Comparison of ENCODE assay signal across 8 mouse cellular contexts in the genomic region with DNA sequence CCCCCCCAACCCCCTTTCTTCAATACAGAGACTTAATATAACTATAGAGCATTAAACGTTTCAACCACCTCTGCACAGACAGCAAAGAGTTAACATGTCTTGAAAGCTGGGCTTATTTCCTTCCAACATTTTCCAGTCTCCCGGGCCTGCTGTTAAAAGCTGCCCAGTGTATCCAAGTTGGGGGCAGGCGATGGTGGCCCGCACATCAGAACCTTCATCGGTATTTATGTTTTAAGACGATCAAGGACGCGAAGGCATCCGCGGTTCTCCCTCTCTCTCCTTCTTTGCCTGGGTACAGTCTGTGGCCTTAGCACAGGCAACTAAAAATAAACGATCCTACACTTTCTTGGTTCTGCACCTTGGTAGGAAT. TPM values are rescaled to one million over a fixed set of nuclear protein-coding genes. Genes with fewer than 3 reads are reported as not detected.
DNase-seq lines count a peak whose midpoint lies in the region; ATAC-seq and TF ChIP-seq lines count a peak whose summit lies in the region.

No protein-coding gene starts in this region.

- WGBS in limb, embryonic 13.5 days, result 1% methylated on average over 11 of the region's 11 CpGs
- under 1% methylated on average over 11 of the region's 11 CpGs for WGBS in stomach, postnatal 0 days

- peak overlapping the region; percentile 86 for H3K9ac ChIP-seq in limb, embryonic 13.5 days
- peak overlapping the region; percentile 79 for H3K9ac ChIP-seq in stomach, postnatal 0 days (ENCODE audit: low read length)

- no peaks in the 10 kb centered on the region for H3K27me3 ChIP-seq in erythroblast, embryonic 14.5 days (ENCODE audit: control insufficient read depth)
- no peaks in the 10 kb centered on the region for H3K27me3 ChIP-seq in limb, embryonic 13.5 days
- no peaks in the 10 kb centered on the region for H3K27me3 ChIP-seq in stomach, postnatal 0 days (ENCODE audit: control insufficient read depth, insufficient read depth, low read length)

- TF ChIP-seq EP300 in stomach, postnatal 0 days (optimal IDR thresholded peaks at IDR 0.05), result no peak

- TF ChIP-seq CTCF in stomach, postnatal 0 days (IDR thresholded peaks at IDR 0.05; ENCODE audit: low read depth), result no peak

- no peaks in the 10 kb centered on the region for H3K9me3 ChIP-seq in erythroblast, embryonic 14.5 days (ENCODE audit: control insufficient read depth, low read length)
- no peaks in the 10 kb centered on the region for H3K9me3 ChIP-seq in limb, embryonic 13.5 days
- no peaks in the 10 kb centered on the region for H3K9me3 ChIP-seq in stomach, postnatal 0 days (ENCODE audit: control insufficient read depth, low read length)

- peak overlapping the region; percentile 99 for H3K4me3 ChIP-seq in erythroblast, embryonic 14.5 days (replicated peaks)
- H3K4me3 ChIP-seq in limb, embryonic 13.5 days, result peak overlapping the region; percentile 73
- H3K4me3 ChIP-seq in stomach, postnatal 0 days (ENCODE audit: low read depth, low read length), result peak overlapping the region; percentile 70

- H3K27ac ChIP-seq in limb, embryonic 13.5 days, result peak overlapping the region; percentile 89
- H3K27ac ChIP-seq in stomach, postnatal 0 days (replicated peaks), result peak overlapping the region; percentile 91

- peak; percentile 8 for DNase-seq in spleen, adult 12 weeks (ENCODE audit: low spot score)
- no peak for DNase-seq in spleen, postnatal 36 days (ENCODE audit: low spot score in 2 of 2)
- no peak for DNase-seq in stomach, postnatal 0 days (ENCODE audit: low spot score)
- no peak for DNase-seq in frontal cortex, postnatal 14 days (ENCODE audit: low spot score in 2 of 2)
- DNase-seq in left cerebral cortex, adult 18-20 months (ENCODE audit: low spot score in 2 of 2), result no peak

- ATAC-seq in erythroblast, adult 5-6 weeks (replicated peaks; ENCODE audit: low FRiP score, poor library complexity, severe bottlenecking), result no peak
- ATAC-seq in limb, embryonic 13.5 days (ENCODE audit: low FRiP score, low read depth), result no peak
- ATAC-seq in stomach, postnatal 0 days (ENCODE audit: low FRiP score, low TSS enrichment), result no peak

- peak overlapping the region; percentile 85 for H3K4me2 ChIP-seq in limb, embryonic 13.5 days (replicated peaks)
- peak overlapping the region; percentile 86 for H3K4me2 ChIP-seq in stomach, postnatal 0 days (replicated peaks; ENCODE audit: low read depth)

- H3K36me3 ChIP-seq in erythroblast, embryonic 14.5 days (ENCODE audit: control insufficient read depth), result peaks cover 58% of the 10 kb centered on the region
- H3K36me3 ChIP-seq in limb, embryonic 13.5 days, result peaks cover 39% of the 10 kb centered on the region
- H3K36me3 ChIP-seq in stomach, postnatal 0 days (ENCODE audit: control insufficient read depth, insufficient read depth, low read length), result no peaks in the 10 kb centered on the region; the same call in none of the 2 replicates

- H3K4me1 ChIP-seq in erythroblast, embryonic 14.5 days (ENCODE audit: control insufficient read depth), result peaks cover 46% of the 10 kb centered on the region
- peaks cover 48% of the 10 kb centered on the region for H3K4me1 ChIP-seq in limb, embryonic 13.5 days
- H3K4me1 ChIP-seq in stomach, postnatal 0 days (replicated peaks; ENCODE audit: control insufficient read depth, insufficient read depth), result peaks cover 3% of the 10 kb centered on the region; the same call in 1 of the 2 replicates

RNA-seq across cellular contexts. Expression of a gene that starts 0.9 kb away (rescaled TPM):
- polyA plus RNA-seq in erythroblast, embryonic 14.5 days (2012), result 5.0 and 7.7 TPM in 2 replicates
- 21.1 and 35.5 TPM in 2 replicates for total RNA-seq in erythroblast, adult 5-6 weeks (2015; ENCODE audit: low replicate concordance)
- total RNA-seq in erythroblast, adult 5-6 weeks (2017; ENCODE audit: low replicate concordance), result 82.0 and 106 TPM in 2 replicates
- 396 and 444 TPM in 2 replicates for polyA plus RNA-seq in limb, embryonic 13.5 days (2015; fragmentation: Nextera tagmentation; extraction: Ambion mirVana)
- 104 and 147 TPM in 2 replicates for polyA plus RNA-seq in stomach, postnatal 0 days (2015; fragmentation: Nextera tagmentation; extraction: Ambion mirVana)
- not detected for total RNA-seq in left cerebral cortex, adult 18-20 months (2021)

RNA-seq across cellular contexts. Expression of a gene that starts 46.7 kb away (rescaled TPM):
- polyA plus RNA-seq in erythroblast, embryonic 14.5 days (2012), result 0.03 TPM in 1 of 2 replicates, not detected in the other
- 0.77 TPM in 1 of 2 replicates, not detected in the other for total RNA-seq in erythroblast, adult 5-6 weeks (2015; ENCODE audit: low replicate concordance)
- total RNA-seq in erythroblast, adult 5-6 weeks (2017; ENCODE audit: low replicate concordance), result not detected in 2 replicates
- polyA plus RNA-seq in limb, embryonic 13.5 days (2015; fragmentation: Nextera tagmentation; extraction: Ambion mirVana), result 26.2 and 28.0 TPM in 2 replicates
- 16.0 and 16.8 TPM in 2 replicates for polyA plus RNA-seq in stomach, postnatal 0 days (2015; fragmentation: Nextera tagmentation; extraction: Ambion mirVana)
- total RNA-seq in left cerebral cortex, adult 18-20 months (2021), result 100 to 1,000 TPM; 407 to 424 TPM

Comparison
In these comparisons a context has a peak if more than half of its experiments do, and no peak if none do; other contexts are left out.
1. RNA of a gene that starts 0.9 kb away (polyA plus RNA-seq): 396 to 444 TPM in limb, embryonic 13.5 days and 104 to 147 TPM in stomach, postnatal 0 days; 5.0 to 7.7 TPM in erythroblast, embryonic 14.5 days; every median in the first group is over 10 times any median in the second.
2. RNA of a gene that starts 46.7 kb away (polyA plus RNA-seq): 26.2 to 28.0 TPM in limb, embryonic 13.5 days and 16.0 to 16.8 TPM in stomach, postnatal 0 days; 0.03 TPM in erythroblast, embryonic 14.5 days; every median in the first group is over 10 times any median in the second.
3. Peak in every context shown above with its lines, with median percentiles within 50 percentile points of each other: H3K4me3 ChIP-seq.